Mouse (Mus musculus) testis, adult 2 months (tissue): ENCODE results near the gene Dennd2a. TPM values are rescaled to one million over a fixed set of nuclear protein-coding genes. Genes with fewer than 3 reads are reported as not detected.

Experiments
- H3K27ac ChIP-seq: fragments of 200-500 bp; 2 replicates; pipeline ENCODE4 v1.5.1; 2012; ENCODE audit warnings: low read depth, low read length; ENCODE audit not compliant: control insufficient read depth, insufficient read depth
- H3K27me3 ChIP-seq: fragments of 200-500 bp; 2 replicates; pipeline ENCODE4 v1.6.1; 2012; ENCODE audit warnings: mild to moderate bottlenecking, low read length, moderate library complexity; ENCODE audit not compliant: control insufficient read depth, insufficient read depth
- H3K36me3 ChIP-seq: fragments of 200-500 bp; 2 replicates; pipeline ENCODE4 v1.6.1; 2012; ENCODE audit warnings: mild to moderate bottlenecking, low read length; ENCODE audit not compliant: control insufficient read depth, insufficient read depth
- H3K4me1 ChIP-seq: fragments of 200-500 bp; 2 replicates; pipeline ENCODE4 v1.6.1; 2012; ENCODE audit warnings: low read length; ENCODE audit not compliant: control insufficient read depth, insufficient read depth
- H3K4me3 ChIP-seq: fragments of 200-500 bp; 2 replicates; pipeline ENCODE4 v1.5.1; 2012; ENCODE audit warnings: low read depth, mild to moderate bottlenecking, low read length, moderate library complexity, mixed read lengths; ENCODE audit not compliant: control insufficient read depth
- CTCF ChIP-seq: fragments of 200-500 bp; IDR thresholded peaks from 2 replicates; pipeline ENCODE4 v1.5.1; 2012; ENCODE audit warnings: low read depth, mild to moderate bottlenecking, inconsistent platforms, low read length, moderate library complexity; ENCODE audit not compliant: control insufficient read depth, insufficient read depth, insufficient replicate concordance
- POLR2A ChIP-seq: fragments of 200-500 bp; IDR thresholded peaks from 2 replicates; pipeline ENCODE4 v1.6.1; 2012; ENCODE audit warnings: low read depth, mild to moderate bottlenecking, inconsistent platforms, low read length, moderate library complexity; ENCODE audit not compliant: control insufficient read depth
- polyA plus RNA-seq: library from polyadenylated mRNA; depleted of rRNA; stranded (reverse); fragments of >200 nt; gene quantifications from 2 replicates; pipeline ENCODE4 v1.2.3, GENCODE M21; 2012

Dennd2a gene
- polyA plus RNA-seq, 1 experiment: 9.5 TPM

- peaks cover 12% of the 10 kb centered on the region for H3K4me1 ChIP-seq
- no peak overlapping the region; the same call in 1 of the 2 replicates for H3K27ac ChIP-seq
Measured at GRCm38 (mm10) chr6:39556900-39557659, 587 bp downstream of the Dennd2a start.

DNA sequence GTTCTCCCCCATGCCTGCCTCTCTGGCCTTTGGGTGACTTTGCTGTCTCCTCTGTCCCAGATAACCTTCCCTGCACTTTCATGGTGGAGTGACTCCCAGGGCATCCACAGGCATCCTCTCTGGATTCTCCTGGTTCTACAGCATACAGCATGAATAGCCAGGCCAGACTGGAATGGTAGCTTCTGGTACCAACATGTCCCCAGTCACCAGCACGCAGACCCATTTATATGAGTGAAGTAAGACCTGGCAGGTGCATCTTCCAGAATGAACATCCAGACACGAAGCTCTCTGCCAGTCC is 2.1 kb downstream of the Dennd2a start:
- Histone ChIP-seq H3K4me1 (peaks cover 12% of the 10 kb centered on the region), H3K36me3 (no peaks in the 10 kb centered on the region), H3K4me3 (no peak overlapping the region), H3K27ac (no peak overlapping the region), H3K27me3 (no peaks in the 10 kb centered on the region)
- no peak for TF ChIP-seq POLR2A
- TF ChIP-seq CTCF: no peak

More at GRCm38 (mm10) chr6:39556900-39557659, 587 bp downstream of the Dennd2a start:
- TF ChIP-seq CTCF (no peak), POLR2A (no peak)
- Histone ChIP-seq H3K27me3 (no peaks in the 10 kb centered on the region), H3K4me3 (peak overlapping the region; percentile 93), H3K36me3 (no peaks in the 10 kb centered on the region)

DNA sequence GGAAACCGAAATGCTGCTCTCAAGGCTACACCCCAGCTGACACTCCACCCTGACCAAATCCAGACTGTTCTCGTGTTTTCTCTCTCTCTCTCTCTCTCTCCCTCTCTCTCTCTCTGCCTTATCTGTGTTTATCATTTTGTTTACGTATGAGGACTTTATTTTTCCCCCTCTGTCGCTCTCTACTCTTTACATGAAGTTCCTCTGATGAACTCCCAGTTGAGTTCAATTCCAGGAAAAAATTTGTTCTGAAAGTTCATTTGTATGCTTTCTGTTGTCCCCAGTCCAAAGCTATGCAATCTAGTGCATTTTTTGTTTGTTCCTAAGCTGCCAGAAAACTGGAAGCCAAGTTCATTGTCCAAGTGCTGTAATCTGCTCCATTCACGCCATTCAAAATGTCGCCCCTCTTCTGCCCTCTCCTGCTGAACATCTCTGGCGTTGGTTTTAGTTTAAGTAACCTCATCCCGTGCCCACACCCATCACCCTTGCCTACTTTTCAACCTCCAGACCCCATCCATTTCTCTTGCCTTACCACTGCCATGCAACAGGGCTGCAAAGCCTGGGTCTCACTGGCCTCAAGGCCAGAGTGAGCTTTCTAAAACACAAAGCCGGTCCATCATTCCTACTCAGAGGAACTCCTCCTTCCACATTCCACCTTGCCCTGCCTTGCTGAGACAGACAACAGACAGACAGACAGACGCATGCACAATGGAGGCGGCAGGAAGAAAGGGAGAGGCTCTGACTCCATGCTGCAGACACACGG is 2.6 kb downstream of the Dennd2a start:
- Histone ChIP-seq H3K4me3 (no peak overlapping the region), H3K27me3 (no peaks in the 10 kb centered on the region), H3K4me1 (peaks cover 12% of the 10 kb centered on the region), H3K27ac (no peak overlapping the region), H3K36me3 (no peaks in the 10 kb centered on the region)
- TF ChIP-seq POLR2A: no peak
- TF ChIP-seq CTCF: no peak

- no peaks in the 10 kb centered on the region for H3K36me3 ChIP-seq
- H3K27ac ChIP-seq: no peak overlapping the region
- H3K4me3 ChIP-seq: no peak overlapping the region
- peaks cover 4% of the 10 kb centered on the region for H3K4me1 ChIP-seq
- TF ChIP-seq POLR2A: no peak
- no peak for TF ChIP-seq CTCF
- no peaks in the 10 kb centered on the region for H3K27me3 ChIP-seq
Measured at GRCm38 (mm10) chr6:39551981-39552636, 5.6 kb downstream of the Dennd2a start.

DNA sequence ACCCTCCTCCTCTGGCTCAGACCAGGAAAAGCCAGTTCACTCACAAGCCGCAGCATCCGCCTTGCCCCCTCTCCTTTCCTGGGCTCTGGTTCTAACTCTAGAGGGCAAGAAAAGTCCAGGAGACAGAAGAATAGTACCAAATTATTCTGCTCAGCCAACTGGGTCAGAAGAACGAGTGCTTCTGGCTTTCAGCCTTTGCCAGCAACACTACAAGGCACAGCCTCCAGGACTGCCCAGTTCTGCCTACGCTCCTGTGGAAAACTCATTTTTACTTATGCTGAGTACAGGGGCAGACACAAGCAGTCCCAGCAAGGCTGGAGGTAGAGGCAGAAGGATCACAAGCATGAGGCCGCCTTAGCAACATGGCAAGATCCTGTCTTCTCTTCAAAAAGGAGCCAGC is 9.6 kb downstream of the Dennd2a start:
- H3K4me3 ChIP-seq: no peak overlapping the region
- 0 out of 2 replicates have a peak, but pooled peaks cover 3% of the 10 kb centered on the region for H3K4me1 ChIP-seq
- no peak for TF ChIP-seq POLR2A
- no peak for TF ChIP-seq CTCF
- H3K36me3 ChIP-seq: no peaks in the 10 kb centered on the region
- H3K27me3 ChIP-seq: no peaks in the 10 kb centered on the region
- no peak overlapping the region for H3K27ac ChIP-seq

- TF ChIP-seq CTCF: no peak
- H3K27me3 ChIP-seq: no peaks in the 10 kb centered on the region
- no peak overlapping the region for H3K4me3 ChIP-seq
- no peaks in the 10 kb centered on the region for H3K36me3 ChIP-seq
- peaks cover 3% of the 10 kb centered on the region; the same call in 1 of the 2 replicates for H3K4me1 ChIP-seq
- no peak overlapping the region for H3K27ac ChIP-seq
Measured at GRCm38 (mm10) chr6:39545474-39545873, 12.2 kb downstream of the Dennd2a start.

GRCm38 (mm10) chr6:39543769-39544420 is 13.8 kb downstream of the Dennd2a start:
- no peak for TF ChIP-seq CTCF
- no peak for TF ChIP-seq POLR2A
- Histone ChIP-seq H3K36me3 (no peaks in the 10 kb centered on the region), H3K4me3 (no peak overlapping the region), H3K27ac (peak overlapping the region; percentile 50), H3K4me1 (peaks cover 3% of the 10 kb centered on the region; the same call in 1 of the 2 replicates), H3K27me3 (no peaks in the 10 kb centered on the region)
